Mouse (Mus musculus): ENCODE data around the gene Brix1. TPM values are rescaled to one million over a fixed set of nuclear protein-coding genes. Genes with fewer than 3 reads are reported as not detected.
A peak's percentile ranks its signal among the peaks of the same experiment; 100 is the strongest.
"Not testable (repeated sequence)": the region's sequence is repeated elsewhere in the genome, so short reads cannot be mapped to it uniquely, and the experiment has no call there.

The Brix1 gene
- 10 to 100 TPM; 32.5 to 36.3 TPM for total RNA-seq (2021)

- DNase-seq: peak; percentile 93
These were observed at the start of gene Brix1, which contains the start of gene Rad1 for GRCm38 (mm10) chr15:10485484-10486364. Gene Brix1, minus strand, starts transcription at chr15:10485947. Gene Rad1, plus strand, starts transcription at chr15:10486018.

GRCm38 (mm10) chr15:10534591-10534990 lies 48.8 kb upstream of the Brix1 start:
- DNase-seq: no peak

GRCm38 (mm10) chr15:10533361-10533760 lies 47.6 kb upstream of the Brix1 start:
- not testable (repeated sequence) for DNase-seq

- no peak for DNase-seq
These were observed 45.6 kb upstream of the Brix1 start for GRCm38 (mm10) chr15:10531352-10531751.

GRCm38 (mm10) chr15:10525896-10526295 lies 40.1 kb upstream of the Brix1 start:
- DNase-seq: no peak

- no peak for DNase-seq
These were observed 29.4 kb upstream of the Brix1 start for GRCm38 (mm10) chr15:10515166-10515565.

- peak; percentile 36 for DNase-seq
These were observed 20.4 kb upstream of the Brix1 start for GRCm38 (mm10) chr15:10506099-10506498.

GRCm38 (mm10) chr15:10500838-10501719 lies 15.3 kb upstream of the Brix1 start:
- peak; percentile 69 for DNase-seq

GRCm38 (mm10) chr15:10500035-10500434 lies 14.3 kb upstream of the Brix1 start:
- DNase-seq: no peak

- no peak for DNase-seq
These were observed 13.8 kb upstream of the Brix1 start for GRCm38 (mm10) chr15:10499593-10499992.

GRCm38 (mm10) chr15:10496696-10497095 lies 10.9 kb upstream of the Brix1 start:
- not testable (repeated sequence) for DNase-seq

GRCm38 (mm10) chr15:10495944-10496343 lies 10.2 kb upstream of the Brix1 start:
- no peak for DNase-seq

GRCm38 (mm10) chr15:10490101-10490500 lies 4.4 kb upstream of the Brix1 start:
- DNase-seq: no peak

GRCm38 (mm10) chr15:10487246-10487645 lies 1.5 kb upstream of the Brix1 start:
- no peak for DNase-seq

- DNase-seq: no peak
These were observed 655 bp upstream of the Brix1 start for GRCm38 (mm10) chr15:10486365-10486839.

GRCm38 (mm10) chr15:10470941-10471340 lies 14.8 kb downstream of the Brix1 start:
- no peak for DNase-seq

- peak; percentile 87 for DNase-seq
These were observed 15.5 kb downstream of the Brix1 start, which contains the start of gene Dnajc21 for GRCm38 (mm10) chr15:10470151-10470831. Gene Dnajc21, minus strand, starts transcription at chr15:10470516.

- no peak for DNase-seq
These were observed 16.1 kb downstream of the Brix1 start for GRCm38 (mm10) chr15:10469641-10470150.

GRCm38 (mm10) chr15:10468761-10469160 lies 17.0 kb downstream of the Brix1 start:
- no peak for DNase-seq

GRCm38 (mm10) chr15:10464678-10465077 lies 21.1 kb downstream of the Brix1 start:
- no peak for DNase-seq

GRCm38 (mm10) chr15:10463555-10463954 lies 22.2 kb downstream of the Brix1 start:
- DNase-seq: no peak

GRCm38 (mm10) chr15:10460986-10461385 lies 24.8 kb downstream of the Brix1 start:
- peak; percentile 21 for DNase-seq
